Mouse (Mus musculus): ENCODE data around the gene Shisa9.

Shisa9 gene

DNA sequence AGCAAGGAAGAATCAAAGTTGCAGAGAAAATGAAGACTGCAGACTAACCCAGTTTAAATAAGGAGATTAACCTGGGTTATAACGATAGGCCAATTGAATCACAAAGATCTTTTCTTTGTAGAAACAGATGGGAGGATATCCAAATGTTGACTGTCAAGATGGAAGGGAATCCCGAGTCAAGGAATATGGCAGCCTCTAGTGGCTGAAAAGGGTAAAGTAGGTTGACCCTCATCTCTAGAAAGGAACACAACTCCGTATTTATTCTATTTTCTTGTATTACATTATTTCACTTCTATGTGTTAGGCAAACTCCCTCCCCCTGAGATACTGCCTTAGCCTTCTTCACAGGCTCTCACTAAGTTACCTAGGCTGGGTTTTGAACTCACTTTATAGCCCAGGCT, 217.3 kb downstream of the Shisa9 start:
- DNase-seq (ENCODE audit: low read depth), result peak; percentile 31

- no peak for DNase-seq (ENCODE audit: low read depth)
These were observed 218.2 kb downstream of the Shisa9 start for GRCm38 (mm10) chr16:12202151-12202550.

DNA sequence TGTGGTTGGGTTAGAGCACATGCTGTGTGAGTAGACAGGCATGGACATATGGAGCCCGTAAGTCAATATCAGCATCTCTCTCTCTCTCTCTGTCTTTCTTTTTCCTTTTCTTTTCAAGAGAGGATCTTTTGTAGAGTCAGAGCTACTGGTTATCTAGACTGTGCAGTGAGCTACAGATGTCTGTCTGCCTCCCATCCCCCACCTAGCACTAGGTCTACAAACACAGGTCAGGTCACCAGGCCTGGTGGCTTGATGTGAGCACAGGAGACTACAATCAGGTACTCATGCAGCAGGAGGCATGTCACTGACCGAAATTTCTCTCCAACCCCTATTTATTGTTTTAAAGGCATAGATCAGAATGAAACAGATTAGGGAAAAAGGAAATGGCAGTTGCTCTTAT, 219.1 kb downstream of the Shisa9 start:
- no peak for DNase-seq (ENCODE audit: low read depth)

DNA sequence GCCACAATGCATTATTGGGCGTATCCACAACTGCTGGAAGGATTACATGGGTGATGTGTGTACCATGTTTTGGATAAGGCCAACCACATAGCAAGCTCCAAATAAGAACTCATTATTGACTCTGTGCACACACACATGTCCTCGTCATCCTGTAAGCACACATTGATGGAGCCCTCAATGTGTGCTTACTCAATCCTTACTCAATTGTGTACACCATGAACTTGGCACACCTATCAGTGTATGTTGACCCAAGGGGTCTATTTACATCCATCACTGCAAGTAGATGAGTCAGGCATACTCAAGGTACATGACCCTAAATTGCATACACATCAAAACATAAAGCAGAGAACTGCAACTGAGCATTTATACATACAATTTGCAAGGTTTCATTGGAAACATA, 220.5 kb downstream of the Shisa9 start:
- no peak for DNase-seq (ENCODE audit: low read depth)

DNA sequence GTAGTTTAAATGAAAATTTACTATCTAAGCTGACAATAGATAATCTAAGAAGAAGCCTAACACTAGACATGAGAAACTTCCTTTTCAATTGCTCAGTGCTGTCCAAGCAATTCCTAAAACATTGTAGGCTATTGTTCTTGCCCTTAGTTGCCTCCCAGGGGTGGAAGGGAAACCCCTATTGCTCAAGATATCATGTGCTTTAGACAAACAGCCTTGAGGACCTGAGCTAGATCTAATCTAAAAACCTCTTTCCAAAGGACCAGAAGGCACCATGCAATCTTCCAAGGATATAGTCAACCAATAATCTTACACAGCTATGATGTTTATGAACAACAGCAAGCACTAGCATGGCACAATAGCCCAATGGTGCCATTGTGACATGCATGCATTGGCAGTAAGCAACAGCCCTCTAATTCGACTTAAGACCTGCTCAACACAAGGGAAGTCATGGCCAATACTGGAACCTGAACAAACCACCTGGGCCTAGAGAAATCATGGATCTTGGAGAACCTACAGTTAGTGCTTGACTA, 222.6 kb downstream of the Shisa9 start:
- no peak for DNase-seq (ENCODE audit: low read depth)

DNA sequence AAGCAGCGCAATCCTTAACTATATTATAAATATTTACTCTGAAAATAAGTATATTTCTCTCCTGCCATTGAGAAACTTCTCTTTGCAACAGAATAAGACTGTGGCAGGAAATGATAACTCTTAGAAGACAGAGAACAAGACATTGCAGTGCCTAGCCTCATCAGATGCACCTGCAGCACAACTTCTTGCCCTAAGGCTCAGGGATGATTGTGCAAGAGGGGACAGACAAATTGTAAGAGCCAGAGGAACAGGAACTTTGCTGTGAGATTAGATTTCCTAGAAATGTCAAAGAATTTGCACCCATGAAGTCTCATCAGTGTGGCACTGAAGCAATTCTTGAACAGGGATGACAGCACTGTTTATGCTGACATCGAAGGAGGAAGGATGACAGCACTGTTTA, 223.0 kb downstream of the Shisa9 start:
- DNase-seq (ENCODE audit: low read depth), result peak; percentile 8

DNA sequence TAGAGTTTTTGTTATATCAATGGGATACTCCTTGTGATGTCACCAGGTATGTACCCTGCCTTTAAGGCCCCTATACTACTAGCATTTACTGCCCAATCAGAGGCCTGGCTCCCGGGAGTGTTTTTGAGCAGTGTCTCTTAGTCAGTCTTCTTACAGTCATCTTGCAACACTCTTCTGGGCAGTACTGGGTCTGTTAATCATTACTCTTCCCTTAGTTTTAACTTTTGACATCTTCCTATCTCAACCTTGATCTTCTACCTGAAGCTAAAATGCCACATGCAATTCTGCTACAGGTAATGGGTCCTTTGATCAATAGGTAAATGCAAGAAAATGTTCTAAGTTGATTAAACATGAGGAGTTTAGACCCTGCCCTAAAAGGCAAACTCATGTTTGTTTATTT, 225.4 kb downstream of the Shisa9 start:
- DNase-seq (ENCODE audit: low read depth), result no peak

DNA sequence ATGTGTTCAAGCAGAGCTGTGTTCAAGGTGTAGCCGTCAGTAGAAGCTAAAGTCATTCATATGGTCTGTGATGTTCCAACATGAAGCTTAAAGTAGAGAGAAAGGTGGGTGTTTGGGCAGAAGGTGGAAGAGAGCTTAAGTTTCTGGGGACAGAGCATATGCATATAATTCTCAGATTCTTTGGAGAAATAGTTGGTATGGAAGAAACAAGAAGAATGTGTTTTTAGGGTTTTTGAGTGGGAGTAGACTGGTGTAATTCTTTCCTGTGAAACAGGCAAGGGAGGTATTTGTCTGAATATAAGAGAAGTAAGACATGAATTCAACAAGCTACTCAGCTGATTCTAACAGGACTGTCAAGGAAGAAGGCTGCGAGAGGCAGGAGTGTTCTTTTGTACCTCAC, 225.9 kb downstream of the Shisa9 start:
- no peak for DNase-seq (ENCODE audit: low read depth)

- DNase-seq (ENCODE audit: low read depth), result no peak
These were observed 230.1 kb downstream of the Shisa9 start for GRCm38 (mm10) chr16:12214018-12214417.

DNA sequence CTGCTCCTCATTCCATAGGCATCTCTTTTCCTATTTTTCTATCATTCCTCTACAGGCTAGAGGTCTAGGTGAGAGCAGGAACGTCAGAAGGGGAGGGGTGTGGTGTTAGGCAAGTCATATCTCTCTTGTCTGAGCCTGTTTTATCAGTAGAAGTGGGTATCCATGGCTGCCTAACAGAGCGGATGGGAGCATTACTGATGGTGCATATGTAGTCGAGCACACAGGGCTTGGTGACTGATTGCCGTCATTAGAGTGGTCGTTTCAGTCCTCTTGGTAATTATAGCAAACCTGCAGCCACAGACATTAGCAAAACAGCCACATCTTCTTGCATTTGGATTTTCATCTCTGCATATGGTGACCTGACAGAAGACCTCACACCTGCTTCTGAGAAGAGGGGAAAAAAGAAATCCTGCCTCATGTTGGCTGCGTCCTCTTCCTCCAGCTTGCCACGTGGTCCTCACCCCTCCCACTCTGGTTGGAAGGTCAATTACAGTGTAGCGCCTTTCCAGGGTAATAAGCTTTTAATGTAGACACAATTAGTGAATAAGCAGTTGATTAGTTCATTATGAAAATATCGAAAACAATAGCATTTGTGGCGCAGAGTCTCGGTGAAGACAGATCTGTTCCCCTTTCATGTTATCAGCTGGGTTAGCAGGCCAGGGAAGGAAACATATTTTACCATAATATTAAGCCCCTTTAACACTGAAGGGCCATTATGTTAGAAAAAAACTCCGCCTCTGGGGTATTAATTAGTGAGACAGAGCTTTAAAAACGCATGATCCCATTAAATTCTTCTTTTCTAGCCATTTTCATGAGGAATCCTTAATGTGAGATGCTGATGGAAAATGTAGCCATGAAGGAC, 233.6 kb downstream of the Shisa9 start:
- no peak for DNase-seq (ENCODE audit: low read depth)

DNA sequence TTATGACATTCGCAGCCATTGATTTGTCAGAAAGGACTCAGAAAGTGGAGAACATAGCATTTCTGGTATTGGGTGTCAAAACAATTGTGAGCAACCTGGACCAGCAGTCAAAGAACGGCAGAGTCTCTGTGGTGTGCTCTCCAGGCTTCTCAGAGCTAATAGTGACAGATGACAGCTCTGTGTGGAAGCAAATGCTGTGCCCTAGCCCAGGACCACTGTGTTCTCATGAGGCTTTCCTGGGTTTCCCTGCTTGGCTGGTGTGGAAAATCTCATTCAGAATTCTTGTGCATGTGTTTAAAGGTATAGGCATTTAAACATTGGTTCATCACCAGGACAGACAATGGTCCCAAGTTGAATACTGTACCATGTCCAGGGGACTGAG, 234.2 kb downstream of the Shisa9 start:
- DNase-seq (ENCODE audit: low read depth), result no peak

- DNase-seq (ENCODE audit: low read depth), result no peak
These were observed 235.9 kb downstream of the Shisa9 start for GRCm38 (mm10) chr16:12219821-12220220.

DNA sequence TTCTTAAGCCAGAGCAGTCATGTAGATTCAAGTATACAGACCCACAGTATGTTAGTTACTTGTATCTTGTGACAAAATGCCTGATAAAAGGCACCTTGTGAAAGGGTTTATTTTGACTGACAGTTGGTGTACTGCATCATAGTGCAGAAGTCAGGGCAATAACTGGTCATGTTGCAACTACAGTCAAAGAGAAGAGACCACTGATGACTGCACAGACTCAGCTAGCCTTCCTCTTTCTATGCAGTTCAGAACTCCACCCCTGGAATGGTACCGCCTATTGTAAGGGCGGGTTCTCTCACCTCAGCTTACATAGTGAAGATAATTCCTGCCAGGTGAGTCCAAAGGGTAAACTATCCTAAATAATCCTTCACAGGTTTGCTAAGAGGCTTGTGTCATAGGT, 239.6 kb downstream of the Shisa9 start:
- DNase-seq (ENCODE audit: low read depth), result no peak

GRCm38 (mm10) chr16:12226937-12227336, 243.0 kb downstream of the Shisa9 start:
- DNase-seq (ENCODE audit: low read depth), result no peak

DNA sequence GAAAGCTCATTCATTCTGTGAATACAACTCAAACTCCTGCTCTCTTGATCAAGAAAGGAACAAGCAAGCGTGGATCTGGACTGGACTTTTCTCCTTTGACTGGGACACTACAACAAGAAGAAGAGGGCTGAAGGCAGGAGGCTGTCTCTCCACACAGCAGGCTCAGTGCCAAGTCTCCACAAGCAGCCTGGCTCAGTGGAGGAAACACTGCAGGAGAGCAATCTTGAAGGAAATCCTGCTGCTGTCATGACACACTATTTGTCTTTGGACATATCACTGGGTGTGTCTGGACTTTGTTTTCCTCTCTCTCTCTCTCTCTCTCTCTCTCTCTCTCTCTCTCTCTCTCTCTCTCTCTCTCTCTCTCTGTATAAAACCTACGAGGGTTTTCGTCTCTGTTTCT, 249.4 kb downstream of the Shisa9 start:
- no peak for DNase-seq (ENCODE audit: low read depth)

GRCm38 (mm10) chr16:12234289-12234688, 250.4 kb downstream of the Shisa9 start:
- no peak for DNase-seq (ENCODE audit: low read depth)

- no peak for DNase-seq (ENCODE audit: low read depth)
These were observed 254.7 kb downstream of the Shisa9 start for GRCm38 (mm10) chr16:12238611-12239010.

- DNase-seq (ENCODE audit: low read depth), result no peak
These were observed 275.4 kb downstream of the Shisa9 start for GRCm38 (mm10) chr16:12259361-12259760.

DNA sequence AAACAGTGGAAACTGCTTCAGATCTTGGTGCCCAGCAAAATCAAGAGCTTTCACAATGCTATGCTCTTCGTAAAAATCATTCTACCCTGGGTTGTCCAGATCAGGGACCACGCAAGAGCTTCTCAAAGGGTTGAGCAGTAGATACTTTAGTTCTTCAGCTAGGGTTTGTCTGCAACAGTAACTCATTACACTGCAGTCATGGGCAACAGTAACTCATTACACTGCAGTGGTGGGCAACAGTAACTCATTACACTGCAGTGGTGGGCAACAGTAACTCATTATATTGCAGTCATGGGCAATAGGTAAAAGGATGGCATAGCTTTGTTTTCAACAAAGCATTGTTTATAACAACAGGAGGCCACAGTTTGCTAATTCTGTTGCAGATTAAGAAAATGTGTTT, 281.9 kb downstream of the Shisa9 start:
- no peak for DNase-seq (ENCODE audit: low read depth)

DNA sequence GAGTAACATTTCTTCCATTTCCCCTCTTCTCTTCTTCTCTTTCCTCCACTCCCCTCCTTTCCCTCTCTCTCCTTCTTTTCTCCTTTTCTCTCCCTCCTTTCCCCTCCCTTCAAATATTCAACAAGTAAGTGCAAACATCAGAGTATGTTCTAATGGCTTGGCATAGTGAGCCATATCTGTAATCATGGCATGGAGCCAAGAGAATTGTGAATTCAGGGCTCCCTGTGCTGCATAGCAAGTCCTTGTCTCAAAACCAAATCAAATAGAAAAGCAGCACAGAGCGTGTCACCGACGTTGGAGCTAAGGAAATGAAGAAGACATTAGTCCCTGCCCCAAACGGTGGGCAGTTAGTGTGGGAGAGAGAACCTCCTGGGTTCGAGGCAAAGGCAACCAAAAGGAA, 316.6 kb downstream of the Shisa9 start:
- no peak for DNase-seq (ENCODE audit: low read depth)

GRCm38 (mm10) chr16:12303420-12303819, 319.5 kb downstream of the Shisa9 start:
- DNase-seq (ENCODE audit: low read depth), result no peak

DNA sequence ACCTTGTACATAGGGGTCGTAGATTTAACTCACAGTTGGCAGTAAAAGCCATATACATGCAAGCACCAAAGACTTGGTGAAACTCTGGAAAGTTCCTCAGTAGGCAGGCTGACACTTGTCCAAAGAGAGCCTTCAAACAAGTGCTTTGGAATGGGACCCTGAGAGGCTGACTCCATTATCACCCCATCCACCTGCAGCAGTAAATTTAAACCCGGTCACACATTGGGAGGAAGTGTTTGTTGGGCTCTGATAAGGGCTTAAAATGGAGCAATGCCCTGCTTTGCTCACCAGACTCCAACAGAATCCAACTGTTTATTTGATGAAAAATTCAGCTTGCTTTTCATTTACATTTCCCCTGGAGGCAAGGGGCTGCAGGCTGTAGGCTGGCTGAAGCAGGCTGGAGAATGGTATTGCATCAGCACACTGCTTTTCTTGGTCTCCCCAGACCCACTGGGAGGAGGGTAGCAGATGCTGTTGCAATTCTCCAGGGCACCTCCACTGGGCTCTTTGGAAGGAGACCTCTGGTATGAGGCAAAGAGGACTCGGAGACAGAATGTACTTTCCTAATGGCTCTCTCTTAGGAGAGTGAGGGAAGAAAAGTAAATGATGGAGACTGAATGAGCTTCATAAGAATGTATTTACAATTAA, 323.5 kb downstream of the Shisa9 start:
- DNase-seq (ENCODE audit: low read depth), result no peak

GRCm38 (mm10) chr16:12309826-12310225, 325.9 kb downstream of the Shisa9 start:
- no peak for DNase-seq (ENCODE audit: low read depth)
